Mouse (Mus musculus): ENCODE results near the gene Kat2b. TPM values are rescaled to one million over a fixed set of nuclear protein-coding genes. Genes with fewer than 3 reads are reported as not detected.

The Kat2b gene
- polyA plus RNA-seq, 1 experiment from 2014 or later: 7.5 TPM

GRCm38 (mm10) chr17:53618369-53618768 lies 51.7 kb downstream of the Kat2b start:
- Histone ChIP-seq H3K9me3 (replicated peaks) (no peaks in the 10 kb centered on the region), H3K36me3 (ENCODE audit: poor library complexity, severe bottlenecking) (no peaks in the 10 kb centered on the region), H3K4me1 (no peaks in the 10 kb centered on the region), H3K4me3 (no peak overlapping the region), H3K9ac (no peak overlapping the region), H3K27ac (no peak overlapping the region), H3K4me2 (no peak overlapping the region), H3K27me3 (no peaks in the 10 kb centered on the region)
- WGBS: 96% methylated on average over 7 of the region's 7 CpGs
- no peak for ATAC-seq

- no peaks in the 10 kb centered on the region for H3K4me1 ChIP-seq
- H3K9me3 ChIP-seq (replicated peaks): no peaks in the 10 kb centered on the region
- H3K27me3 ChIP-seq: no peaks in the 10 kb centered on the region
- H3K4me2 ChIP-seq: no peak overlapping the region
- H3K4me3 ChIP-seq: no peak overlapping the region
- 0 out of 2 replicates have a peak, but pooled peaks cover 5% of the 10 kb centered on the region for H3K36me3 ChIP-seq (ENCODE audit: poor library complexity, severe bottlenecking)
- H3K9ac ChIP-seq: no peak overlapping the region
- no peak for ATAC-seq
- no peak overlapping the region for H3K27ac ChIP-seq
Observed at GRCm38 (mm10) chr17:53619391-53619790, 52.7 kb downstream of the Kat2b start.

- peaks cover 8% of the 10 kb centered on the region; the same call in 1 of the 2 replicates for H3K36me3 ChIP-seq (ENCODE audit: poor library complexity, severe bottlenecking)
- WGBS: 77% methylated on average over 4 of the region's 4 CpGs
- H3K9me3 ChIP-seq (replicated peaks): no peaks in the 10 kb centered on the region
- H3K4me1 ChIP-seq: no peaks in the 10 kb centered on the region
- H3K4me2 ChIP-seq: no peak overlapping the region
- H3K27ac ChIP-seq: no peak overlapping the region
- H3K9ac ChIP-seq: no peak overlapping the region
- no peak overlapping the region for H3K4me3 ChIP-seq
- H3K27me3 ChIP-seq: no peaks in the 10 kb centered on the region
- no peak for ATAC-seq
Observed at GRCm38 (mm10) chr17:53620611-53621010, 54.0 kb downstream of the Kat2b start.

- no peak for ATAC-seq
- H3K4me2 ChIP-seq: no peak overlapping the region
- no peak overlapping the region for H3K9ac ChIP-seq
- H3K27me3 ChIP-seq: no peaks in the 10 kb centered on the region
- WGBS: 84% methylated on average over 3 of the region's 3 CpGs
- peaks cover 13% of the 10 kb centered on the region; the same call in 1 of the 2 replicates for H3K36me3 ChIP-seq (ENCODE audit: poor library complexity, severe bottlenecking)
- no peak overlapping the region for H3K4me3 ChIP-seq
- no peaks in the 10 kb centered on the region for H3K4me1 ChIP-seq
- no peaks in the 10 kb centered on the region for H3K9me3 ChIP-seq (replicated peaks)
- H3K27ac ChIP-seq: no peak overlapping the region
Observed at GRCm38 (mm10) chr17:53622125-53622524, 55.5 kb downstream of the Kat2b start.

- Histone ChIP-seq H3K36me3 (ENCODE audit: poor library complexity, severe bottlenecking) (peaks cover 13% of the 10 kb centered on the region; the same call in 1 of the 2 replicates), H3K27ac (no peak overlapping the region), H3K4me3 (no peak overlapping the region), H3K4me1 (no peaks in the 10 kb centered on the region), H3K9me3 (replicated peaks) (no peaks in the 10 kb centered on the region), H3K4me2 (no peak overlapping the region), H3K9ac (no peak overlapping the region), H3K27me3 (no peaks in the 10 kb centered on the region)
- WGBS: 92% methylated on average over 9 of the region's 9 CpGs
- no peak for ATAC-seq
Observed at GRCm38 (mm10) chr17:53623762-53624161, 57.1 kb downstream of the Kat2b start.

GRCm38 (mm10) chr17:53626160-53626559 lies 59.5 kb downstream of the Kat2b start:
- Histone ChIP-seq H3K9me3 (replicated peaks) (no peaks in the 10 kb centered on the region), H3K4me2 (no peak overlapping the region), H3K36me3 (ENCODE audit: poor library complexity, severe bottlenecking) (peaks cover 19% of the 10 kb centered on the region), H3K9ac (no peak overlapping the region), H3K4me3 (no peak overlapping the region), H3K27me3 (no peaks in the 10 kb centered on the region), H3K27ac (no peak overlapping the region), H3K4me1 (no peaks in the 10 kb centered on the region)
- 90% methylated on average over 3 of the region's 3 CpGs for WGBS
- ATAC-seq: no peak

GRCm38 (mm10) chr17:53627497-53627896 lies 60.8 kb downstream of the Kat2b start:
- Histone ChIP-seq H3K4me3 (no peak overlapping the region), H3K27ac (no peak overlapping the region), H3K9me3 (replicated peaks) (no peaks in the 10 kb centered on the region), H3K36me3 (ENCODE audit: poor library complexity, severe bottlenecking) (peaks cover 21% of the 10 kb centered on the region), H3K9ac (no peak overlapping the region), H3K4me2 (no peak overlapping the region), H3K4me1 (no peaks in the 10 kb centered on the region), H3K27me3 (no peaks in the 10 kb centered on the region)
- no peak for ATAC-seq
- WGBS: 83% methylated on average over 4 of the region's 4 CpGs

- Histone ChIP-seq H3K36me3 (ENCODE audit: poor library complexity, severe bottlenecking) (peaks cover 26% of the 10 kb centered on the region), H3K9me3 (replicated peaks) (no peaks in the 10 kb centered on the region), H3K4me2 (no peak overlapping the region), H3K9ac (no peak overlapping the region), H3K4me1 (no peaks in the 10 kb centered on the region), H3K27me3 (no peaks in the 10 kb centered on the region), H3K4me3 (no peak overlapping the region), H3K27ac (no peak overlapping the region)
- 84% methylated on average over 5 of the region's 5 CpGs for WGBS
- ATAC-seq: no peak
Observed at GRCm38 (mm10) chr17:53628131-53628530, 61.5 kb downstream of the Kat2b start.

- H3K27me3 ChIP-seq: no peaks in the 10 kb centered on the region
- no peak overlapping the region for H3K4me2 ChIP-seq
- no peak overlapping the region for H3K27ac ChIP-seq
- no peak overlapping the region for H3K9ac ChIP-seq
- H3K4me3 ChIP-seq: no peak overlapping the region
- H3K9me3 ChIP-seq (replicated peaks): no peaks in the 10 kb centered on the region
- ATAC-seq: no peak
- H3K36me3 ChIP-seq (ENCODE audit: poor library complexity, severe bottlenecking): peaks cover 35% of the 10 kb centered on the region
- H3K4me1 ChIP-seq: no peaks in the 10 kb centered on the region
Observed at GRCm38 (mm10) chr17:53631344-53631743, 64.7 kb downstream of the Kat2b start.

GRCm38 (mm10) chr17:53643360-53643759 lies 76.7 kb downstream of the Kat2b start:
- WGBS: 92% methylated on average over 4 of the region's 4 CpGs
- H3K9ac ChIP-seq: no peak overlapping the region
- ATAC-seq: no peak
- H3K4me1 ChIP-seq: no peaks in the 10 kb centered on the region
- H3K27ac ChIP-seq: no peak overlapping the region
- no peak overlapping the region for H3K4me2 ChIP-seq
- no peaks in the 10 kb centered on the region for H3K27me3 ChIP-seq
- H3K4me3 ChIP-seq: no peak overlapping the region
- peaks cover 67% of the 10 kb centered on the region for H3K36me3 ChIP-seq (ENCODE audit: poor library complexity, severe bottlenecking)
- no peaks in the 10 kb centered on the region for H3K9me3 ChIP-seq (replicated peaks)

- no peaks in the 10 kb centered on the region for H3K9me3 ChIP-seq (replicated peaks)
- H3K27me3 ChIP-seq: no peaks in the 10 kb centered on the region
- H3K4me2 ChIP-seq: no peak overlapping the region
- peaks cover 42% of the 10 kb centered on the region for H3K36me3 ChIP-seq (ENCODE audit: poor library complexity, severe bottlenecking)
- H3K4me1 ChIP-seq: 0 out of 2 replicates have a peak, but pooled peaks cover 2% of the 10 kb centered on the region
- no peak overlapping the region for H3K9ac ChIP-seq
- no peak overlapping the region for H3K27ac ChIP-seq
- H3K4me3 ChIP-seq: no peak overlapping the region
- ATAC-seq: no peak
- WGBS: 74% methylated on average over 2 of the region's 2 CpGs
Observed at GRCm38 (mm10) chr17:53650251-53650661, 83.6 kb downstream of the Kat2b start.

GRCm38 (mm10) chr17:53654596-53654995 lies 87.9 kb downstream of the Kat2b start:
- Histone ChIP-seq H3K36me3 (ENCODE audit: poor library complexity, severe bottlenecking) (peaks cover 40% of the 10 kb centered on the region), H3K27ac (no peak overlapping the region), H3K4me3 (no peak overlapping the region), H3K9ac (no peak overlapping the region), H3K4me1 (peaks cover 15% of the 10 kb centered on the region), H3K9me3 (replicated peaks) (no peaks in the 10 kb centered on the region), H3K4me2 (no peak overlapping the region), H3K27me3 (no peaks in the 10 kb centered on the region)
- ATAC-seq: no peak
- WGBS: 91% methylated on average over 4 of the region's 4 CpGs

GRCm38 (mm10) chr17:53655081-53655480 lies 88.4 kb downstream of the Kat2b start:
- no peak overlapping the region for H3K4me2 ChIP-seq
- WGBS: 90% methylated on average over 6 of the region's 6 CpGs

More at GRCm38 (mm10) chr17:53655081-53655480, 88.4 kb downstream of the Kat2b start:
- Histone ChIP-seq H3K9me3 (replicated peaks) (no peaks in the 10 kb centered on the region), H3K9ac (no peak overlapping the region), H3K36me3 (ENCODE audit: poor library complexity, severe bottlenecking) (peaks cover 40% of the 10 kb centered on the region), H3K4me1 (peaks cover 20% of the 10 kb centered on the region), H3K4me3 (no peak overlapping the region), H3K27ac (no peak overlapping the region), H3K27me3 (no peaks in the 10 kb centered on the region)
- no peak for ATAC-seq

Measured in forebrain, embryonic 13.5 days (tissue).